Mouse (Mus musculus): Measurements from ENCODE around the gene Zfp759.

- TF ChIP-seq CTCF (IDR thresholded peaks at IDR 0.05; ENCODE audit: low read depth) = no peak
- no peak for TF ChIP-seq EP300 (IDR thresholded peaks at IDR 0.05; ENCODE audit: low read depth)
Observed at GRCm38 (mm10) chr13:67173723-67174055, 52.2 kb downstream of the Zfp759 start.

All from heart, postnatal 0 days (tissue).